ENCODE assay signal across 19 mouse cellular contexts in genomic region chr10:43609958-43610357, GRCm38 (mm10). TPM values are rescaled to one million over a fixed set of nuclear protein-coding genes. Genes with fewer than 3 reads are reported as not detected.
DNase-seq lines count a peak whose midpoint lies in the region; ATAC-seq and TF ChIP-seq lines count a peak whose summit lies in the region.
"Had no signal": no experiment of that assay in that cellular context is flagged by ENCODE, and none has a peak within 500 bp of the region (broad histone marks: within the 10 kb centered on the region; RNA-seq: fewer than 3 reads in every experiment).

No protein-coding gene starts in this region.

- H3K4me3 ChIP-seq in heart, embryonic 11.5 days (ENCODE audit: low read depth, low read length) = no peak overlapping the region
- H3K4me3 ChIP-seq in stomach, embryonic 15.5 days (replicated peaks) = no peak overlapping the region
- H3K4me3 ChIP-seq in stomach, postnatal 0 days (ENCODE audit: low read depth, low read length) = no peak overlapping the region
- peak overlapping the region in 1 of 2 experiments; percentile 21; a peak in 1 of 4 replicates for H3K4me3 ChIP-seq in liver, embryonic 14.5 days (ENCODE audit: insufficient read depth in 1 of 2, low read depth in 2 of 2, low read length in 2 of 2)
- H3K4me3 ChIP-seq: embryonic facial prominence, embryonic 12.5 days; heart, embryonic 13.5 days had no signal

- no peaks in the 10 kb centered on the region for H3K9me3 ChIP-seq in heart, embryonic 11.5 days (replicated peaks; ENCODE audit: control insufficient read depth, low read length)
- no peaks in the 10 kb centered on the region for H3K9me3 ChIP-seq in stomach, embryonic 15.5 days
- H3K9me3 ChIP-seq in stomach, postnatal 0 days (ENCODE audit: control insufficient read depth, low read length) = no peaks in the 10 kb centered on the region
- H3K9me3 ChIP-seq in liver, embryonic 14.5 days (ENCODE audit: control insufficient read depth, low read length) = no peaks in the 10 kb centered on the region
- H3K9me3 ChIP-seq: embryonic facial prominence, embryonic 12.5 days; heart, embryonic 13.5 days had no signal

- H3K4me2 ChIP-seq in heart, embryonic 11.5 days = no peak overlapping the region
- H3K4me2 ChIP-seq in stomach, embryonic 15.5 days = no peak overlapping the region
- H3K4me2 ChIP-seq in stomach, postnatal 0 days (replicated peaks; ENCODE audit: low read depth) = no peak overlapping the region
- peak overlapping the region; percentile 59 for H3K4me2 ChIP-seq in liver, embryonic 14.5 days (ENCODE audit: low read depth)
- H3K4me2 ChIP-seq: embryonic facial prominence, embryonic 12.5 days had no signal

- TF ChIP-seq CTCF in stomach, postnatal 0 days (IDR thresholded peaks at IDR 0.05; ENCODE audit: low read depth) = no peak
- 0 out of 2 replicates have a peak, but pooled peaks have one; percentile 13 for TF ChIP-seq CTCF in liver, embryonic 14.5 days (IDR thresholded peaks at IDR 0.05; ENCODE audit: low read depth)

- ATAC-seq in heart, embryonic 11.5 days (replicated peaks; ENCODE audit: insufficient number of reproducible peaks, low FRiP score, low TSS enrichment) = no peak
- peak; percentile 77; the same call in 1 of the 2 replicates for ATAC-seq in stomach, embryonic 15.5 days (ENCODE audit: insufficient read depth, low FRiP score, low read depth)
- ATAC-seq in stomach, postnatal 0 days (ENCODE audit: low FRiP score, low TSS enrichment) = no peak
- ATAC-seq in liver, embryonic 14.5 days (ENCODE audit: insufficient read depth) = peak; percentile 85
- ATAC-seq in CD4-positive, CD25-positive, alpha-beta regulatory T cell, adult 4 months = no peak

- H3K27ac ChIP-seq in heart, embryonic 11.5 days (ENCODE audit: low read depth, low read length) = peak overlapping the region; percentile 66
- H3K27ac ChIP-seq in stomach, embryonic 15.5 days = no peak overlapping the region
- no peak overlapping the region for H3K27ac ChIP-seq in stomach, postnatal 0 days (replicated peaks)
- peak overlapping the region; percentile 99 for H3K27ac ChIP-seq in liver, embryonic 14.5 days
- H3K27ac ChIP-seq: embryonic facial prominence, embryonic 12.5 days; heart, embryonic 13.5 days had no signal

- H3K9ac ChIP-seq in heart, embryonic 11.5 days (ENCODE audit: low read depth, low read length) = no peak overlapping the region
- H3K9ac ChIP-seq in stomach, embryonic 15.5 days = no peak overlapping the region
- no peak overlapping the region for H3K9ac ChIP-seq in stomach, postnatal 0 days (ENCODE audit: low read length)
- H3K9ac ChIP-seq in liver, embryonic 14.5 days (replicated peaks) = peak overlapping the region; percentile 62
- H3K9ac ChIP-seq: embryonic facial prominence, embryonic 12.5 days; heart, embryonic 13.5 days had no signal

- DNase-seq in heart, adult 11 months = no peak
- DNase-seq in stomach, postnatal 0 days (ENCODE audit: low spot score) = no peak
- DNase-seq in liver, embryonic 14.5 days (ENCODE audit: low read depth in 3 of 3, low spot score in 3 of 3) = peak in 1 of 3 experiments; percentile 46
- DNase-seq in urinary bladder, postnatal 4 days (ENCODE audit: low spot score in 2 of 2) = no peak
- DNase-seq in adrenal gland, adult (ENCODE audit: inconsistent age in 2 of 2, low spot score in 1 of 2) = no peak
- DNase-seq: adrenal gland, postnatal 14 days; cerebellum, adult 2 months; gastrocnemius, postnatal 14 days; heart, postnatal 4 days; kidney, adult 9 months; lung, adult 18-20 months; lung, postnatal 4 days; midbrain, embryonic 14.5 days; thymus, postnatal 4 days had no signal

- H3K27me3 ChIP-seq in heart, embryonic 11.5 days (ENCODE audit: control insufficient read depth, insufficient read depth, low read length) = no peaks in the 10 kb centered on the region
- no peaks in the 10 kb centered on the region for H3K27me3 ChIP-seq in stomach, embryonic 15.5 days (replicated peaks)
- H3K27me3 ChIP-seq in stomach, postnatal 0 days (ENCODE audit: control insufficient read depth, insufficient read depth, low read length) = no peaks in the 10 kb centered on the region
- no peaks in the 10 kb centered on the region for H3K27me3 ChIP-seq in liver, embryonic 14.5 days (ENCODE audit: control insufficient read depth, insufficient read depth, low read length)
- H3K27me3 ChIP-seq: embryonic facial prominence, embryonic 12.5 days; heart, embryonic 13.5 days had no signal

- H3K36me3 ChIP-seq in heart, embryonic 11.5 days (ENCODE audit: control insufficient read depth, insufficient read depth, low read length) = no peaks in the 10 kb centered on the region
- no peaks in the 10 kb centered on the region for H3K36me3 ChIP-seq in stomach, embryonic 15.5 days
- H3K36me3 ChIP-seq in stomach, postnatal 0 days (ENCODE audit: control insufficient read depth, insufficient read depth, low read length) = no peaks in the 10 kb centered on the region
- H3K36me3 ChIP-seq in liver, embryonic 14.5 days (replicated peaks; ENCODE audit: control insufficient read depth, insufficient read depth, low read depth) = peaks cover 24% of the 10 kb centered on the region
- H3K36me3 ChIP-seq: embryonic facial prominence, embryonic 12.5 days; heart, embryonic 13.5 days had no signal

- H3K4me1 ChIP-seq in heart, embryonic 11.5 days (ENCODE audit: control insufficient read depth, insufficient read depth, low read length) = no peaks in the 10 kb centered on the region
- H3K4me1 ChIP-seq in stomach, embryonic 15.5 days = no peaks in the 10 kb centered on the region
- no peaks in the 10 kb centered on the region for H3K4me1 ChIP-seq in stomach, postnatal 0 days (replicated peaks; ENCODE audit: control insufficient read depth, insufficient read depth)
- peaks cover 75 to 78% of the 10 kb centered on the region in 2 experiments for H3K4me1 ChIP-seq in liver, embryonic 14.5 days (replicated peaks; ENCODE audit: control insufficient read depth in 2 of 2, insufficient read depth in 2 of 2, low read length in 1 of 2)
- H3K4me1 ChIP-seq: embryonic facial prominence, embryonic 12.5 days; heart, embryonic 13.5 days had no signal

- 58% methylated on average over 2 of the region's 2 CpGs for WGBS in heart, embryonic 11.5 days (ENCODE audit: insufficient replicate concordance)
- WGBS in stomach, embryonic 15.5 days = 78% methylated on average over 2 of the region's 2 CpGs
- WGBS in stomach, postnatal 0 days = 80% methylated on average over 2 of the region's 2 CpGs
- WGBS in liver, embryonic 14.5 days (ENCODE audit: insufficient replicate concordance) = 20% methylated on average over 2 of the region's 2 CpGs

- TF ChIP-seq EP300 in stomach, postnatal 0 days (optimal IDR thresholded peaks at IDR 0.05) = no peak
- no peak for TF ChIP-seq EP300 in liver, embryonic 14.5 days (IDR thresholded peaks at IDR 0.05; ENCODE audit: low read depth)

RNA-seq across cellular contexts. Expression of gene Cd24a, which starts 31.9 kb away (rescaled TPM):
- 130 and 141 TPM in 2 replicates for polyA plus RNA-seq in heart, embryonic 11.5 days (2014; fragmentation: Nextera tagmentation; extraction: Ambion mirVana)
- 294 and 352 TPM in 2 replicates for polyA plus RNA-seq in stomach, embryonic 15.5 days (2015; fragmentation: Nextera tagmentation; extraction: Ambion mirVana)
- 397 and 409 TPM in 2 replicates for polyA plus RNA-seq in stomach, postnatal 0 days (2015; fragmentation: Nextera tagmentation; extraction: Ambion mirVana)
- polyA plus RNA-seq in liver, embryonic 14.5 days (2012; rRNA removed) = 977 and 1,014 TPM in 2 replicates
- polyA plus RNA-seq in liver, embryonic 14.5 days (2014; fragmentation: Nextera tagmentation; extraction: Ambion mirVana) = 1,175 and 1,210 TPM in 2 replicates
- polyA plus RNA-seq in CD4-positive, CD25-positive, alpha-beta regulatory T cell, adult 4 months (2017; shearing (Covaris generic)) = 1 to 10 TPM in 1 of 2 experiments, under 1 TPM in 1; 0.58 to 2.8 TPM

Comparison
In these comparisons a context has a peak if more than half of its experiments do, and no peak if none do; other contexts are left out.
1. ATAC-seq: peak in stomach, embryonic 15.5 days (single experiment) and liver, embryonic 14.5 days (single experiment); none in heart, embryonic 11.5 days (single experiment), stomach, postnatal 0 days (single experiment) and CD4-positive, CD25-positive, alpha-beta regulatory T cell, adult 4 months (single experiment).
2. H3K27ac ChIP-seq: peak in heart, embryonic 11.5 days (single experiment) and liver, embryonic 14.5 days (single experiment); none in stomach, embryonic 15.5 days (single experiment) and stomach, postnatal 0 days (single experiment).
3. RNA of gene Cd24a, which starts 31.9 kb away (polyA plus RNA-seq): 977 to 1,210 TPM in liver, embryonic 14.5 days, 397 to 409 TPM in stomach, postnatal 0 days, 294 to 352 TPM in stomach, embryonic 15.5 days and 130 to 141 TPM in heart, embryonic 11.5 days; 0.58 to 2.8 TPM in CD4-positive, CD25-positive, alpha-beta regulatory T cell, adult 4 months; every median in the first group is over 10 times any median in the second.